ENCODE assay signal across 26 mouse cellular contexts in the genomic region with DNA sequence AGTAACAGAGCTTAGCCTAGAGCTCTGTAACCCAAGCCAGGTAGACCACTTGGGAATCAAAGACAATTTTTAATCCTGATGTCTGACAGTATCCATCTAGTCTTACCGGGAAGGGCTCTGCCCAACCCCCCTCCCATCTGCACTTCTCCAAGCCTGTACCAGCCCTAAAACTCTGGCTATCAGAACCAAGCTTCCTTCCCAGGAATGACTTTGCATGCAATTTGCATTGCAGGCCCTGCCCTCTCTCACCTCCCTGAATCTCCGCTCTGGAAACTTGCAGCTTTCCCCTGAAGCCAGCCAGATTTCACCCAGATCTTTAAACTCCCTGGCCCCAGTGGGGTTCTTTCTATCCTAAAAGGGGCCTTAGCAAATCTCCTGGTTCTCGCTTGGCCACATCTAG. TPM values are rescaled to one million over a fixed set of nuclear protein-coding genes. Genes with fewer than 3 reads are reported as not detected.
"Had no signal": no experiment of that assay in that cellular context is flagged by ENCODE, and none has a peak within 500 bp of the region (broad histone marks: within the 10 kb centered on the region; RNA-seq: fewer than 3 reads in every experiment).

No protein-coding gene starts in this region.

- DNase-seq: heart, postnatal 10 days; heart, postnatal 14 days; heart, postnatal 36 days; heart, postnatal 4 days; kidney, adult 11 months; kidney, adult 18-20 months; kidney, adult 2 months; kidney, adult 8-10 months; kidney, adult 9 months; kidney, postnatal 10 days; kidney, postnatal 14 days; kidney, postnatal 36 days; kidney, postnatal 4 days; layer of hippocampus, adult 9-11 months; layer of hippocampus, postnatal 36 days had no signal

RNA-seq across cellular contexts. Expression of a gene that starts 7.5 kb away (rescaled TPM):
- total RNA-seq: heart, postnatal 10 days; heart, postnatal 14 days; heart, postnatal 25 days; heart, postnatal 36 days; heart, postnatal 4 days; hematopoietic stem cell, adult 5-6 weeks; hindbrain, postnatal 0 days; layer of hippocampus, adult 18-20 months; layer of hippocampus, adult 2 months; layer of hippocampus, adult 8-10 months; layer of hippocampus, postnatal 10 days; layer of hippocampus, postnatal 14 days; layer of hippocampus, postnatal 25 days; layer of hippocampus, postnatal 36 days; left cerebral cortex, adult 18-20 months; left cerebral cortex, adult 2 months had no signal
